Mouse (Mus musculus): Measurements from ENCODE around the gene Pgs1. TPM values are rescaled to one million over a fixed set of nuclear protein-coding genes. Genes with fewer than 3 reads are reported as not detected.
A peak's percentile ranks its signal among the peaks of the same experiment; 100 is the strongest.

Pgs1 gene
- total RNA-seq, 2 experiments from 2014 or later = 18.7 to 27.2 TPM

DNA sequence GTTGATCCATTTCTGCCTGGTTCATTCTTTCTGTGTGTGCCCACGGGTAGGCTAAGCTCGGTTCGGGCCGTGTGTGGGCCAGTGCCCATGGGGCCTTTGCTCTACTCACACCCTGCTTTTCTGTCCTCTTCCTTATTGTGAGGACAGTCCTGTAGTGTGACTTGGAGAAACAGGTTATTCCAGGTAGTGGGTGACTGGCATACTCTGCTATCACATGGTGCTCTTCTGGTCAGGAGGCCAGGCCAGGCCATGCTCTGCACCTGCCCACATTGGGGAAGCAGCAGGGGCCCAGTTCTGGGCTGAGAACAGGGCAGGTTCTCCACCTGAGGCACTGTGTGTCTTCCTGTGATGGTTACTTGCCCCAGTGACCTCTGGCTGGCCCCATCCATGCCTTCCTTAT is 12.3 kb downstream of the Pgs1 start:
- no peak for ATAC-seq (ENCODE audit: poor library complexity, severe bottlenecking)

DNA sequence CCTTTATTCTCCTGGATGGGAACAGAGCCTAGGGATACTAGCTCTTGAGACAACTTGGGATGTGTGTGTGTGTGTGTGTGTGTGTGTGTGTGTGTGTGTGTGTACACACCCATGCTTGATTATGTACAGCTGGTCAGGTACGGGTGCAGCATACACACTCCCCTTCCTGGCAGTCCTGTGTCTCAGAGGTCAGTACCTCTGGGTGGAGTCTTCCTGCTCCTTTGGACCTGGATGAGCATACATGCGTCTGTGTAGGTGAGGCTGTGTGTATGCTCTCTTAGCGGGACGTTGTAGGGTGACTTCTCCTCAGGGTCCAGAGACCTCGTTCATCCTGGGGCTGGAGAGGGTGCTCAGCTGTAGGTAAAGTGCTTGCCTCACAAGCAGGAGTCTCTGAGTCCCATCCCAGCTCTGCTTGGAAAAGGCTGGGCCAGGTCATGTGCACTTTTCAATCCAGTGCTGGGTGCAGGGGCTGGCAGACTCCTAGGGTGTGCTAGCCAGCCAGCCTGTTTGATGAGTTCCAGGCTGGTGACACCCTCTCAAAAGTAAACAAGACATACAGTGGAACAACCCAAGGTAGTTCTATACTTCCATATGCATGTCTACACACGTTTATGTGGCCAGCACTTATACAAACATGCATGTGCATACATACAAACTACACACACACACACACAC is 13.3 kb downstream of the Pgs1 start:
- ATAC-seq (ENCODE audit: poor library complexity, severe bottlenecking) = no peak

DNA sequence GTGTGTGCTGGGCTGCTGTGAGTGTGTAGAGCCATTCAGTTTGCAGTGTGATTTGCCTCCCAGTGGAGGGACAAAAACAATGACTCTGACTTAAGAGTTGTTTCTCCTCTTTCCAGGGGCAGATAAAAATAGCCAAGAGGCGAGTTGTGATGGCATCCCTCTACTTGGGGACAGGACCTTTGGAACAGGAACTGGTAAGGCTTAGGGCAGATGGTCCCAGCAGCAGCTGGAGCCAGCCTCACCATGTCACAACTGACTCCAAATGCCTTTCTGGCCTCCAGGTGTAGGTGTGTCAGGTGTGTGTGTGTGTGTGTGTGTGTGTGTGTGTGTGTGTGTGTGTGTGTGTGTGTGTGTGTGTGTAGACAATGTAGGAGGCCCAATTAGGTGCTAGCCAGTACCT is 14.0 kb downstream of the Pgs1 start:
- ATAC-seq (ENCODE audit: poor library complexity, severe bottlenecking) = no peak

- ATAC-seq (ENCODE audit: poor library complexity, severe bottlenecking) = peak; percentile 78
These were observed 14.6 kb downstream of the Pgs1 start for GRCm38 (mm10) chr11:118000565-118001215.

- no peak for ATAC-seq (ENCODE audit: poor library complexity, severe bottlenecking)
These were observed 17.1 kb downstream of the Pgs1 start for GRCm38 (mm10) chr11:118003176-118003575.

DNA sequence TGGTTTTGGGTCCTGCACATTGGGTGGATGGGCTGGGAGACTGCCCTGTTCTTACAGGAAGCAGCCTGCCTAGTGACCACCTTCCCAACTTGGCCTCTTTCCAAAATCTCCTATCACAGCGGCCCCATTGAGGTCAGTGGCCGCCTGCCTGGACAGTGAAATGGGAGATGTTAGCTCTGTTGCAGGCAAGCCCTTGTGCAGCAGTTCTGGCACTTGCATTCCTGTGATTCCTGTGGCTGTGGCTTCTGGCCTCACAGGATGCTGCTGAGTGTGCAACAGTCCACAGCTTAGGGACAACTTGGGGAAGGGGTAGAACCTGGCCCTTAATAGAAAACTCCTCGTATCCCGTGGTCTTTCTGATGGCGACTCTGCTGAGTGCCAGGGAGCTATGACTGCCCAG is 17.6 kb downstream of the Pgs1 start:
- no peak for ATAC-seq (ENCODE audit: poor library complexity, severe bottlenecking)

- no peak for ATAC-seq (ENCODE audit: poor library complexity, severe bottlenecking)
These were observed 18.1 kb downstream of the Pgs1 start for GRCm38 (mm10) chr11:118004217-118004616.

DNA sequence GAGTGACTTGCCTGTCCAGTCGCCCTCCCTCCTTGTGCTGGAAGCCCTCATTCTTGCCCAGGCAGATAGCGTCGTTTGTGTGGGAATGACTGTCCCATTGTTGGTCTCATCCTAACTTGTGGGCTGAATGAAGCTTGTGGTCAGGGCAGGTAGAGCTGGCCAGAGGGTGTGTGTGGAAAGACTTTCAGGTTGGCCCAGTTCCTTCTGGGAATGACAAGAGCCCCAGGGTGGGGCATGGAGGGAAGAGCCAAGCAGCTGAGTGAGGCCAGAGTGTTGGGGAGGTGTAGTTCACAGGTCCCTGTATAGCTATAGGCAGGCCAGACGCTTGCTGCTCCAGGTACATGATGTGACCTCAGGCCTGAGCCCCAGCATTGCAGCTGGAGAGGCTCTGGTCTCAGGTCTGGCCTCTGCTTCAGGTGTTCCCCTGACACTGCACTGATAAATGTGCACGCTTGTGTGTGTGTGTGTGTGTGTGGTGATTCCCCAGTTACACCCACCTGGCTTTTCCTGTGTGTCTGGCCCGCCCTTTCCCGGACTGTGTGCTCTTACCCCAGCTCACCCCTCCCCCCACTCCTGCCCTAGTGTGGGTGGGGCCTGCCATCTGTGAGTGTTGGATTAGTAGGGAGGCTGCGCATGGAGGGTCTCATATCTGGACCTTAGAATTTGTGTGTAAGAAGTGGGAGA is 21.5 kb downstream of the Pgs1 start:
- no peak for ATAC-seq (ENCODE audit: poor library complexity, severe bottlenecking)

DNA sequence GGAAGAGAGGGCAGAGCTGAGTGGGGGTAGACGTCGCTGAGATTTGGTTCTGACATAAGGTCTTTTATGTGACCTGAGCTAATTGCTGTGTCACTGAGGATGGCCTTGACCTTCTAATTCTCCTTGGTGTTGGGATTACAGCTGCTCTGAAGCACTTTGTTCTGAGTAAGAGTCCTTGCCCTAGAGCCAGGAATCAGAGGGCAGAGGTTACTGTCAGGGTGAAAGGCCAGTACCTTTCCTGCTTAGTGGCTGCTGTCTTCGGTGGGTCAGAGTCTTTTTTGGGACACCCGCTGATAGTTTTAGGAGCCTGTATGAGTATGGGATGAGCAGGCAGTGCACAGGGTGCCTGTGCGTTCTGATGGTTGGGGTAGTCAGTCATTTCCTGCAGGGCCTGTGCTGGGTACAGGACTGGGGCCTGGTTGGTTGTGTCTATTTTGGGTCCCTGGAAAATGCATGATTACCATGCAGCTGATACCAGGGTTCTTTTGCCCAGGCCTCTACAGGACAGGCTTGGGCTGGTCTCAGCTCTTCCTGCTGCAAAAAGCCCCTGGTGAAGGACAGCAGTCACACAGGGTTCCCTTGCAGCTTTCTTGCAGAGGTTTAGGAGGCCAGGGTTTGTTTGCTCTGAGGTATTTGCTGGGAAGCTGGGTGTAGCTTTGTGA is 22.2 kb downstream of the Pgs1 start:
- no peak for ATAC-seq (ENCODE audit: poor library complexity, severe bottlenecking)

- ATAC-seq (ENCODE audit: poor library complexity, severe bottlenecking) = no peak
These were observed 22.8 kb downstream of the Pgs1 start for GRCm38 (mm10) chr11:118008843-118009242.

DNA sequence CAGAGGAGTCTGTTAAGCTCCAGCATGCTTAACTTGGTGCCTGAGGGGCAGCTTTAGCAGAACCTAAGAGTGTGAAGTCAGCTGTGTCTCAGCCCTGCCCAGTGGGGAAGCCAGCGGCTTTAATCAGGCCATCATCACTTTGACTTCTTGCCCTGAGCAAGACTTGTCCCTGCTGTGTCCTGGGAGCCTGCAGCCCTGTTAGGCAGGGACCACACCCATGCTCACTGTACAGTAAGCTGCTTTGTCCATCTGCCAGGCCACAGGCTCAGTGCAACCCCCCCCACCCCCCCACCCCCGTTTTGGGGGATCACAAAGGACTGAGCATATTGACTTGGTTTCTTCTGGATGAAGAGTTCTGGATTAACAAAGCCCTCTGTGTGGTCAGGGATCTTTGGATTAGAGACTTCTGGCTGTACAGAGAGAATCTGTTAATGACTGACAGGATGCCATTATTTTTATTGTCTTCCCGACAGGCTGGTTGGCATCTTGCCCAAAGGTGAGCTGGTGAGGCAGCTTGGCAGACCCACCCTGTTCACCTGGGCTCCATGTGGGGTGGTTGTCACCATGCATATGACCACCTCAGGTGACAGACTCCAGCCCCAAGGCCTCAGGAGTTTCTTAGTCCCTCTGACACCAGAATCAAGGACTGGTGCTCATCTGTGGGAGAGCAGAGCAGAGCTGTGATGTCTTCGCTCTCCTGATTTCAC is 23.9 kb downstream of the Pgs1 start:
- no peak for ATAC-seq (ENCODE audit: poor library complexity, severe bottlenecking)

DNA sequence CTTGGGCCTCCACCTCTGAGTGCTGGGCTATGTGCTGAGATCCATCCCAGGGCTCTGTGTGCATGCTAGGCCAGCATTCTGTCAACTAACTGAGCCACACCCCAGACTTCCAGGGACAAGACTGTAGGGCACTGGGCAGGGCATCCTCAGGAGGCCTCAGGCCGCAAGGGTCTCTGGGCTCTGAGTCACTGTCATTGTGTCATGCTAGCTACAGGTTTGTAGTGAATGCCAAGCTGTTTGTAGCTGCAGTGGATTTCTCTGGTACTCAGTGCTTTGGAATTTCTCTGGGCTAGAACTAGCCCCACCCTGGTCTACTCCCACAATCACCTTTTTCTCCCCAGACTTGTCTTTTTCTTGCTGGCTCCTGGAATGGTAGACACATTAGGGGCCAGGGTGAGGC is 26.5 kb downstream of the Pgs1 start:
- no peak for ATAC-seq (ENCODE audit: poor library complexity, severe bottlenecking)

DNA sequence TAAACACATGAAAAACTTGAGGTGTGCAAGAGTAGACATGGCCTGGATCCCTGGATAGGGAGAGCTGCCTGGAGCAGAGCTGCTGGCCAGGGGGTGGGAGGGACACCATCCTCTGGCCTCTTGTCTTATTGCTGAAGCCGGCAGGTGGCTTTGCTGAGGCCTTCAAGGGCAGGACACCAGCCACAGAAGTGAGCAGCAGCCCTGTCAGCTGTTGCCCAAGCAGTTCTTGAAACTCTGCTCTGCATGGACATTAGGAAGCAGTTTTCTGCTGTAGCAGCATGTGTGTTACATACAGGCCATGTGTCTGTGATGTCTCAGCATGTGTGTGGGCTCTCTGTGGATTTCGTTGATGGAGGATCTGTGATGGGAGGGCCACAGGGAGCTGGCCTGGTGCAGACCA is 27.2 kb downstream of the Pgs1 start:
- no peak for ATAC-seq (ENCODE audit: poor library complexity, severe bottlenecking)

DNA sequence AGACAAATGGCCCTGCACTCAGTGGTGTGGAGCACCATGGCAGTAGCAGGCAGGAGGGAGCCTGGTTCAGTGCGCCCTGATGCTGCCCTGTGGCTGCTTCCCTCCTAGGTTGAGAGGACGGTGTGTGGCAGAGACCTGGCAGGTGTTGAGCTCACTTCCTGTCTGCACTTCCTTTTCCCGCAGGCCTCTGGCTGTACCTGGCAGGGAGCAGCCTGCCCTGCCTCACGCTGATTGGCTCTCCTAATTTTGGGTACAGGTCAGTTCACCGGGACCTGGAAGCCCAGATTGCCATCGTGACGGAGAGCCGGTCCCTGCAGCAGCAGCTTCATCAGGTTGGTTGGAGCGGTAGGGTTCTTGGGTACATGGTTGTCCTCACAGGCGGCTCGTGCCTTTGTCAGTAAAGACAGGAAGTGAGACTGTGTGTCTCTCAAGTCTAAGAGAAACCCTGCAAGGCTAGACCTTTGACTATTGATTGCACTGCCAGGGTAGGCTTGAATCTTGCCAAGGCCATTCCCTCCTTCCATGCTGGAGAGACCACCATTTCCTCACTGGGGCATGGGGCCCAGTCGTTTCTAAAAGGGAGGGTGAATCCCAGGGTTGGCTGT is 28.4 kb downstream of the Pgs1 start:
- peak; percentile 48 for ATAC-seq (ENCODE audit: poor library complexity, severe bottlenecking)

GRCm38 (mm10) chr11:118015381-118016145 is 29.5 kb downstream of the Pgs1 start:
- peak; percentile 81 for ATAC-seq (ENCODE audit: poor library complexity, severe bottlenecking)

- ATAC-seq (ENCODE audit: poor library complexity, severe bottlenecking) = no peak
These were observed 32.2 kb downstream of the Pgs1 start for GRCm38 (mm10) chr11:118018328-118018727.

DNA sequence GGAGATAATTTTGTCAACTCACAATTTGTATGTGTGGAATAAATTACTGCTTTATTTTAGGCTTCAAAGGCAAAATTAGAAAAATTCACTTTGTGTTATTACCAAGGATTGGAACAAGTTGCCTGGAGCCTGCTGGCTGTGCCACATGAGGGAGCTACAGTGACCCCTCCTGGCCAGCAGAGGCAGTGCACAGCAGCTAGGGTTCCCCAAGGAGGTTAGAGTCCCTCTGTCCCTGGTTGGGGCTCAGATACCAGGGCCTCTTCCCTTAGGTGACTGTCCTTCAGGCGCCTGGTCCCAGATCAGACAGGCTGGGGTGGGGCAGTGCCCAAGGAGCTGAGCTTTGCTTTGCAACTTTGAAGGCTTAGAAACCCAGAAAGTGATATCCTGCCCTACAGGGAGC is 35.7 kb downstream of the Pgs1 start:
- ATAC-seq (ENCODE audit: poor library complexity, severe bottlenecking) = peak; percentile 92

DNA sequence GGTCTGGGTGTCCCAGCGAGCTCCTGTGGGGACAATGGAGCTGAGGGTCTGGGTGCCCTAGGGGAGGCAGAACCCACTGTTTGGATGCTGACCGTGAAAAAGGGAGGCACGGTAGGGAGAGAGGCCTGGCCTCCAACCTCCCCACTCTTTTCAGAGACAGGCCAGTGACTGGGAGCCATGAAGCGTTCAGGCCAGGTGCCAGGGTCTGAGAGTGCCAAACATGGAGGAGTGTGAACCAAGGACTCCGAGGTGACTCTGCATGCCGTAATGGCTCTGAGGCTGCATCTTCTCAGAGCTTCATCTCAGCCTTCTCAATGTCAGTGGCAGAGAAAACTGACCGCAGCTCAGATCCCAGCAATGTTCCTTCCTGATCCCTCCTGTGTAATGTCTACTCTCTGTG is 37.4 kb downstream of the Pgs1 start:
- ATAC-seq (ENCODE audit: poor library complexity, severe bottlenecking) = no peak

GRCm38 (mm10) chr11:118024111-118024510 is 38.0 kb downstream of the Pgs1 start:
- no peak for ATAC-seq (ENCODE audit: poor library complexity, severe bottlenecking)

DNA sequence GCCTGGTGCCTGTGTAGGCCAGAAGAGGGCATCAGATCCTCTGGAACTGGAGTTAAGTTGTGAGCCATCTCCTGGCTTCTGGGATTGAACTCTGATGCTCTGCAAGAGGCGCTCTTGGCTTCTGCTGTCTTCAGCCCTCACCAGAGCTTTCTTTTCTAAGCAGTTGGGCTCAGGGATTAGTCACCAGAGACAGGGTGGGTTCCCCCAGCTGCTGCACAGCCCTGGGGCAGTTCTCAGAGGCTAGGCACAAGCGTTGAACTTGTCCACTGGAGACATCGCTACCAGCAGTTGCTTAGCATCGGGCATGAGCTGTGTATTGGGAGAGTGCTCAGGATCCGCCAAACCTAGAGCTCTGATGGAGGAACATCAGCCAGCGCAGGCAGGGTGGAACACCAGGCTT is 43.1 kb downstream of the Pgs1 start:
- ATAC-seq (ENCODE audit: poor library complexity, severe bottlenecking) = no peak
